Mouse (Mus musculus): ENCODE results near the gene Cyp27a1.

Gene Cyp27a1

DNA sequence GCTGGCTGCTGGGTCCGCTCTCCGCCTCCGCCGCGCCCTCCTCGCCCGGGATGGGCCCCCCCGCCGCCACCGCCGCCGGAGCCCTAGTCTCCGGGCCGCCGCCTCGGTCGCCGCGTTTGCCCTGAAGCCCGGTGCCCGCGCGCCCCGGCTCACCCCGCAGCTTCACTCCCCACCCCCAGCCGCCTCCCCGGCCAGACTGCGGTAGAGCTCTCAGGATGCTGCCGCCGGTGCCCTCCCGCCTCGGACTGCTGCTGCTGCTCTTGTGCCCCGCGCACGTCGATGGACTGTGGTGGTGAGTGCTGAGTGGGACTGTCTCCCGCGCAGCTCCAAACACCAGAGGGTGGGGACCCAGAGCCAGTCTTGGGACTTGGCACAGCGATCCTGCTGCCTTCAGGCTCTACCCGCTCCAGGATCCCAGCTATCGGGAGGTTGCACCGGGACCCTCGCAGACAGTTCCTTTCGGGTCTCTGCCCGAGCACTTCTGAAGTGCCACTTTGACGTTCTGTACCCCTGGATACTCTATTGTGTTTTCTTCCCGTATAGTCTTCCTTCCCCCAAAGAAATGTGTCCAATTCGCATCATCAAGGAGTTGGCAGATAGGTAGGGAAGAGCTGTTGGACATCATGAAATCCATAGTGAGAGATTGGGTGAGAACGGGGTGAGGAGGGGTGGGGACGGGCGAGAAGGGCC lies 58.7 kb downstream of the Cyp27a1 start:
- DNase-seq (ENCODE audit: low spot score in 2 of 2): no peak

DNA sequence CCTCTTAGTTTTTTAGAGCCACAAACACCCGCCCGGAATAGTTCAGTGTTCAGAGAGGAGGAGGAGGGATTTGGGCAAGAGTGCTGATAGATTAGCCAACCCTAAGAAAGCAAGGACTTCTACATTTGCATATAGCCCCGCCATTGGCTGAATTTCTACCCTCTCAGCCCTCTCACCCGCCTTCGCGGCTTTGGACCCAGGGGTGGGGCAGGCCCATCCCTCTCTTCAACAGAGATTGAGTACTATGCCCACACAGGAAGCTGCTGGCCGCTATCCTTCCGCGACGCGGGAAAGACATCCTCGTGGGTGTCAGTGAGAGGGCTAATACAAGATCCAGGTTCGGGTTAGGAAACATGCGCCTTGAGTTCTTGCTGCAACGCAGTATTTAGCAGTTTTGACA lies 59.8 kb downstream of the Cyp27a1 start:
- peak; percentile 79 to 85 for DNase-seq (ENCODE audit: low spot score in 2 of 2)

DNA sequence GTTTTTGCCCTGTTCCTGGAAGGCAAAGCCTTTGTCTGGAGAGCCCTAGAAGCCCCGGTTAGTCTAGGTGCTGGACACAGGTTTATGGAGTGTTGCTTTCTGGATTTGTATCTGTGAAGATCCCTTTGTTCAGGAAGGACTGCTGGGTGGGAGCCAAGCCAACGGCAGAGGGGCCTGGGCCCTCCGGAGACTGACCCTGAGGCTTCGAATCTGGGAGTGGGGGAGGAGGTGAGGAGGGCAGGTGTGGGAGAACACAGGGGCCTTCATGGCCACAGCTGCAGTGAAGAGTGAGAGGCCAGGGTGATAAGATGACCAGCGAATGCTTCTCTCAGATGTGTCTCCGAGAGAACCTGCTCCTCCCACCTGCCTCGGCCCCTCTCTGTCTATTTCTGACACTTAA lies 60.7 kb downstream of the Cyp27a1 start:
- DNase-seq (ENCODE audit: low spot score in 2 of 2): no peak

- no peak for DNase-seq (ENCODE audit: low spot score in 2 of 2)
These were observed 62.4 kb downstream of the Cyp27a1 start for GRCm38 (mm10) chr1:74775816-74776215.

GRCm38 (mm10) chr1:74778934-74779486 lies 65.6 kb downstream of the Cyp27a1 start:
- DNase-seq (ENCODE audit: low spot score in 2 of 2): no peak

DNA sequence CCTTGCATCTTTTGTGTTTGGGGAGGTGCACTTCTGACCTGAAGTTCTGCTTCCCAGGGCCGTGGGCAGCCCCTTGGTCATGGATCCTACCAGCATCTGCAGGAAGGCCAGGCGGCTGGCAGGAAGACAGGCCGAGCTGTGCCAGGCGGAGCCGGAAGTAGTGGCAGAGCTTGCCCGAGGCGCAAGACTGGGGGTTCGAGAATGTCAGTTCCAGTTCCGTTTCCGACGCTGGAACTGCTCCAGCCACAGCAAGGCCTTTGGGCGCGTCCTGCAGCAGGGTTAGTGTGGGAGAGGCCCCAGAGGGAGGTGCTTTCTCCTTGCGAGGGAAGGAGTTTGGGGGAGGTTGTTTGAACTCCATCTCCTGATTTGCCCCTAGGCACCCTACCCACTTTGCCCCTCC lies 68.7 kb downstream of the Cyp27a1 start:
- no peak for DNase-seq (ENCODE audit: low spot score in 2 of 2)

DNA sequence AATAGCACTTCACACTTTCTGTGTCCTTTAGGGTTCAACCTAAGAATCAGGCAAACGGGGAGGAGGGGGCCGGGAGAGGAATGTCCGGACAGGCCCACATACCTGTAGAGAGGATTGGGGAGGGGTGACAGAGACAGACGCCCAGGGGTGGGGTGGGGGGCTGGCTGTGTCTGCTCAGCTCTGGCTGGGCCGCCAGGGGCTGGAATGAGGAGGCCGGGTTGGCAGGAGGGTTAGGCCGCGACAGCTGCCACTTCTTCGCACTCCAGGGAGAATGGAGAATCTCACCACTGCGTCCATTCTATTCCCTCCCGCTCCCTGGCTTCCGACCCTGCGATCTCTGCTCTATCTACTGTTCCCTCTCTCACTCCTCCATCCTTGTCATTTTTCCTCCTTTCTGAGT lies 70.2 kb downstream of the Cyp27a1 start:
- no peak for DNase-seq (ENCODE audit: low spot score in 2 of 2)

DNA sequence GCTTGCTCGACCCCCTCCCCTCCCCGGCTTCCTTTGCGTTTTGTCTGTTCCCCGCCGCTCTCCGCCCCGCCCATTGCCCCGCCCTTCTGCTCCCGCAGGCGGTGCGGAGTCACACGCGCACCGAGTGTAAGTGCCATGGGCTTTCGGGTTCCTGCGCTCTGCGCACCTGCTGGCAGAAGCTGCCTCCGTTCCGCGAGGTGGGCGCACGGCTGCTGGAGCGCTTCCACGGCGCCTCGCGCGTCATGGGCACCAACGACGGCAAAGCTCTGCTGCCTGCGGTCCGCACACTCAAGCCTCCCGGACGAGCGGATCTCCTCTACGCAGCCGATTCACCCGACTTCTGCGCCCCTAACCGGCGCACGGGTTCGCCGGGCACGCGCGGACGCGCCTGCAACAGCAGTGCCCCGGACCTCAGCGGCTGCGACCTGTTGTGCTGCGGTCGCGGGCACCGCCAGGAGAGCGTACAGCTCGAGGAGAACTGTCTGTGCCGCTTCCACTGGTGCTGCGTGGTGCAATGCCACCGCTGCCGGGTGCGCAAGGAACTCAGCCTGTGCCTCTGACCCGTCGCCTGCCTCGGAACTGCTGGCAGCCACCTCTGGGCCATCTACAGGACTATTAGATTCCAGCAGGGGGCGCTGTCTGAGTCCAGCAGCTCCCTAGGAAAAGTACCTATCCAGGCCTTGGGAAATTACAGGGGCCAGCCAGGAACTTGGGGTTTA lies 70.8 kb downstream of the Cyp27a1 start:
- peak in 1 of 2 experiments; percentile 67 for DNase-seq (ENCODE audit: low spot score in 2 of 2)
